Mouse (Mus musculus): Measurements from ENCODE around the gene Cacna2d3. TPM values are rescaled to one million over a fixed set of nuclear protein-coding genes. Genes with fewer than 3 reads are reported as not detected.

Gene Cacna2d3
- 0.33 and 0.51 TPM in 2 replicates for polyA plus RNA-seq (2012; rRNA removed)

GRCm38 (mm10) chr14:29721488-29722385, at the start of gene Cacna2d3:
Gene Cacna2d3, minus strand, starts transcription at chr14:29721864.

GRCm38 (mm10) chr14:29017883-29018282, 703.8 kb downstream of the Cacna2d3 start, which contains the start of gene Lrtm1:
Gene Lrtm1, plus strand, starts transcription at chr14:29018208.

Other genes with a start within 250 kb of the Cacna2d3 start
- 2.7 and 4.0 TPM in 2 replicates for gene Selenok, start 246.4 kb upstream of the Cacna2d3 start, polyA plus RNA-seq (2012; rRNA removed)